Mouse (Mus musculus) gastrocnemius, postnatal 14 days (tissue): ENCODE data around the gene Brdt. TPM values are rescaled to one million over a fixed set of nuclear protein-coding genes. Genes with fewer than 3 reads are reported as not detected.
"Not testable (repeated sequence)": the region's sequence is repeated elsewhere in the genome, so short reads cannot be mapped to it uniquely, and the experiment has no call there.

Source experiments
- DNase-seq: peaks from one replicate; pipeline ENCODE4 v3.0.0; 2021; ENCODE audit warnings: mixed read lengths
- intact Hi-C: fragments of 180-260 bp; cut with DNase I; formaldehyde crosslinking; loops from one replicate; pipeline ENCODE4 v1.15.1; 2025; ENCODE audit warnings: low total_unique reads
- total RNA-seq, 2 experiments: library from RNA; stranded (reverse); gene quantifications; 2 replicates each; pipeline ENCODE4 v1.2.3; 2021

Brdt gene
- total RNA-seq, 2 experiments from 2014 or later = 2.4 TPM

DNA sequence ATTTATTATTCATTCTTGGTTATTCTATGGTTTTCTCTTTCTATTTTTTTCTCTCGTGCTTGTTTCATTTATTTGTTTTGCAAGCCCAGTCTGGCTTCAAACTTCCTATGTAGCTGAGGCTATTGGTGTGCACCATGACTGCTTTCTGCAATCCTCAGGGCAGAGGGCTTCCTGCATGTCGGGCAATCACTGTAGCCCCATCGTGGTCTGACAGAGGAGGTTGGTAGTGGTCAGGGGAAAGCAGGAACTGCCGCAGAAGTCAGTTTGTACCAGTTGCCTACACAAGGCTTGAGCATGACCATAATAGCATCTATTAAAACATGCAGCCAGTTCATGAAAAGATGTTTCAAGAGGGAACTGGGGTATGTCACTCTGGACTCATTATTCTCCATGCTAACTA, 23.5 kb upstream of the Brdt start:
- intact Hi-C loops = no loop called here
- no peak for DNase-seq

DNA sequence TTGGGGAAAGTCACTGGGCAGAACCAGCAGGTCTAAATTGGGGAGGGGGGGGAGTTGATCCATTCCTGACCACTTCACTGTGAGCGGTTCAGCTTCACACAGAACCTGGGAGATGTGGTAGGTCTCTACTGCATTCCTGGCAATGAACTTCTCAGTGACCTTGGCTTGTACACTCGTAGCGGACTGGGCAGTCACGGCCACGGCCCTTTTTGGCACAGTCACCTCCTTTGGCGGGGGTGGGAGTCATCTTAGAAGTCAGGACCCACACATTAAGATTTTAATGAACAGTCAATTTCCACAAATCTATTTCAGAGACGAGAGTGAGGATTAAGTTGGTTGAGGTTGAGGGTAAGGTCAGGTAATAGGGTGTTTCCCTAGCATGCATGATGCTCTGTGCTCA, 13.8 kb upstream of the Brdt start:
- DNase-seq = no peak
- intact Hi-C loops = no loop called here

DNA sequence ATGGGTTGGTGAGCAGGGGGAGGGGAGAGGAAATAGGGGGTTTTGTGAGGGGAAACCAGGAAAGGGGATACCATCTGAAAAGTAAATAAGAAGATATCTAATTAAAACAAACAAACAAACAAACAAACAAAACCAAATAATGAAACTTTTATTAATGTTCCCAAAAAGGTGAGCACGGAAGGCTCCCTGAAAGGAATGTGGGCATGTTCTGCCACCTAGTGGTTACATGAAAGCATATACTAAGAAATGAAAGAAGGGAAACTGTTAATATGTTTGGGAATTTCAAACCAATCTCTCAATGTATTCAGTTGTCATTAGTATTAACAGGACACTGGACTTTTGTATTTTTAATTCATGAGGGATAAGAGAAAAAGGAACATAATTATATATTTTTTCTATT, 10.3 kb upstream of the Brdt start:
- intact Hi-C loops = loop anchor here (5.0 kb wide), 1 partner anchor 463 kb away; no protein-coding TSS in a partner anchor
- DNase-seq = no peak

DNA sequence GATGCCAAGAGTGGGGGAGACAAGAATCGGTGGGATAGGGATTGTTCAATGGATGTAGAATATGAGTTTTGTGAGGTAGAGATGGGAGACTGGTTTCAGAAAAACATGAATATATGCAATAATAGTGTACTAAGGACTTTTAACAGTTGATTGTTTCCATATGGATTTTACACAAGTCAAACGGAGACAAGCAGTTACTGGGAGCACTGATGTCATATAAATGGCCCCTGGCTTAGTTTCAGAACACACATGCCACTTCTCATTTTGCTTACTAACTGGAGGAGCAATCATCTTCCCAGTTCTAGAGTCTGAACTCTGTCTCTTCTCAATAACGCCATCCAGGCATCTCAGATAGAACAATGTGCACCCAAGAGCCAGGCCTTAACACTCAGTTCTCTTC, 9.4 kb downstream of the Brdt start:
- DNase-seq = no peak
- intact Hi-C loops = no loop called here

DNA sequence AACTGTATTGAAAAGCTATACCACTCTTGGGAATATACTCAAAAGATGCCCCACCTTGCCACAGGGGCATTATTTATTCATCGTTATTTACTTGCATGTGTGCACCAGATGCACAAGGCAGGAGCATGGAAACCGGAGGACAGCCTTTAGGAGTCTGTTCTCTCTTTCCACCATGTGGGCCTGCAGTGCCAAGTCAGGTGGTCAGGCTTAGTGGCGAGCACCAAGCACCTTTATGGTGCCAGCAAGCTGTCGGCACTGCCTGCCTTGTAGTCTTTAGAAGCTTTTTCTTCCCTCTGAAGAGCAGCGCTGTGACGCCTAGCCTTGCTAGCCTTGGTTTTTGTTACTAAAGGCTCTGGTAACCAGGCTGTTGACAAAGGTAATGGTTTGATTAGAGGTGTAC, 11.9 kb downstream of the Brdt start:
- intact Hi-C loops = no loop called here
- no peak for DNase-seq

DNA sequence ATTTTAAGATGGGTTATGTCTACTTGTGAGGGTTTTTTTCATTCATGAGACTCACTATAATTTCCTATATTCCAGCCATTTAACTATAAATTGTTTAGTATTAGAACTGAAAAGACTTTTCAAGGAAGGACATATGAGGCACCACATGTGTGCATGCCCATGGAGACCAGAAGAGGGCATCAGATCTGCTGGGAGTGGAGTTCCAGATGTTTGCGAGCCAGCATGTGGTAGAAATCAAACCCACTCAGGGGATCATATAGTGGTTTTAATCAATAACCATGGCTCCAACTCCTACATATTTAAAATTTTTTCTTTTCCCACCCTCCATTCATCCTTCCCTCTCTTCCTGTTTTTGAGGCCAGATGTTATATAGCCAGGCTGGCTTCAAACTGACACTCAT, 15.3 kb downstream of the Brdt start:
- DNase-seq = no peak
- intact Hi-C loops = no loop called here

DNA sequence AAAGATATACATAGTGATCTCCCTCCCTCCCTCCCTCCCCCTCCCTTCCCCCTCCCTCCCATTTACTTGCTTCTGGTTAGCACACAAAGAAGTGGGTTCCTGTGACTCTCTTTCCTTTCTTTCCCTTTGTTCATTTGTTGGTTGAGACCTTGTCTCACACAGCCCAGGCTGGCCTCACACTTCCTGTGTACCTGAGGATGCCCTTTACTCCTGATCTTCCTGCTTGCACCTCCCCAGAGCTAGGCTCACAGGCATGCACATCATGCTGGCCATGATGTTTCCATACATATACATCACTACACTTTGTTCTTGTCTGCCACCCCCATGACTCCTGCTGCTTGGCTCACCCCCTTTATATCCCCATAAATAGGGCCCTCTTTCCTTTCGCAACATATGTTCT, 21.6 kb downstream of the Brdt start:
- intact Hi-C loops = no loop called here
- DNase-seq = no peak

DNA sequence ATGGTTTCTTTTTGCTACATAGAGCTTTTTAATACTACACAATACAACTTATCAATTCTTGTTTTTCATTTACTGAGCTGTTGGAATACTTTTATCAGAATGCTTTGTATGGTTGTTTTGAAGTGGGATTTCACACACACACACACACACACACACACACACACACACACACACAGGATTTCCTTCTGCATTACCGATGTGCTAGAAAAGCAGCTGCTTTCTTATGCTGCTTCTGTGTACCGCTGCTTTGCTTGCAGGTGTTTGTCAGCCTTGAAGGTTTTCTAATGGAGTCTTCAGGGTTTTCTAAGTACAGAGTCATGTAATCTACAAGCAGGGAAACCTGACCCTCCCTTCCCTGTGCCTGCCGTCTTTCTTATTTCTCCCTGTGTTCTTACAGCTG, 23.0 kb downstream of the Brdt start:
- DNase-seq = no peak
- intact Hi-C loops = no loop called here

DNA sequence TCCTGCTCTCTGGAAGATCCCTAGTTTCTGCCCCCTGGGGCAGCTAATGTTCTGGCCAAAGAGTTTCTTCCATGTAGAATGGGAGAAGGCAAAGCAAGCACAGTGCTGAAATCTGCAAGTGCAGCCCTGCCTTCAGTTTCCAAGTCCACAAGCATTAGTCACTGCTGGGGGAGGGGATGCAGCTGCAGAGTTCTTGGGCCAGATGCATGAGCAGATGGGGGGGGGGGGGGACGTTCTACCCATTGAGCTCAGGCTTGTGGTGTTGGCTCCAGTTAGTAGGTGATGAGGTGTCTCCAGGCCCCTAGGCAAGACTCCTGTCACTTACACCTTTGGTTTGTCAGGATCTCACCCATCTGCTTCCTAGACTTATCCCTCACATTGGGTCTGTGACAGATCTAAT, 24.8 kb downstream of the Brdt start:
- DNase-seq = peak; percentile 58
- intact Hi-C loops = no loop called here

DNA sequence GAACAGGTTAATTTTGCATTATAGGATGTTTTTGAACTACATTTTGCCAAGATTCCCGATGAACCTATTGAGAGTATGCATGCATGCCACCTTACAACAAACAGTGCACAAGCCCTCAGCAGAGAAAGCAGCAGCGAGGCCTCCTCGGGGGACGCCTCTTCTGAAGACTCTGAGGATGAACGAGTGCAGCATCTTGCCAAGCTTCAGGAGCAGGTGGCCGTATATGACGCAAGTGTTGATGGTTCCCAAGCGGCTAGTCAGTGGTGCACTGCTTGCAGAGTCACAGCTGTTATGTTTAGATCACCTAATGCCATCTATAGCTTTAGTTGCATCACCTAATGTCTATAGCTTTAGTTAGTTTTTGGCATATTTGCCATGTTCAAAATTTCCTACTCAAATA, 26.8 kb downstream of the Brdt start:
- DNase-seq = no peak
- intact Hi-C loops = no loop called here

DNA sequence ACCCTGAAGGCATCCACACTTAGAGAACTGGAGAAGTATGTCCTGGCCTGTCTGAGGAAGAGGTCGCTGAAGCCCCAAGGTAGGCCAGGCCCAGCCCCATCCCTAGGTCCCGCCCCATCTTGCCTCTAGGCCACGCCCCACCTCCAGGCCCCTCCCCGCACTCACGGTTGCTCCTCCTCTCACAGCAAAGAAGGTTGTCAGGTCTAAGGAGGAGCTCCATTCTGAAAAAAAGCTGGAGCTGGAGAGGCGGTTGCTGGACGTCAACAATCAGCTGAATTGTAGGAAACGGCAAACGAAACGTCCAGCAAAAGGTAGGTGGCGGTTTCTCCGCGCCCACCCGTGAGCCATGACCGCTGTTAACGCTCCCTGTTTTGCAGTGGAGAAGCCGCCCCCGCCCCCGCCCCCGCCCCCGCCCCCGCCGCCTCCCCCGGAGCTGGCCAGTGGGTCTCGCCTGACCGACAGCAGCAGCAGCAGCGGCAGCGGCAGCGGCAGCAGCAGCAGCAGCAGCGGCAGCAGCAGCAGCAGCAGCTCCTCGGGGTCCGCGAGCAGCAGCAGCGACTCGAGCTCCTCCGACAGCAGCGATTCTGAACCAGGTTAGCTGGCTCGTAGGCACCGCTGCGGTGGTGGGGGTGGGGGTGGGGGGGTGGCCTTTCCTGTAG, 28.6 kb downstream of the Brdt start:
- DNase-seq = peak; percentile 90

DNA sequence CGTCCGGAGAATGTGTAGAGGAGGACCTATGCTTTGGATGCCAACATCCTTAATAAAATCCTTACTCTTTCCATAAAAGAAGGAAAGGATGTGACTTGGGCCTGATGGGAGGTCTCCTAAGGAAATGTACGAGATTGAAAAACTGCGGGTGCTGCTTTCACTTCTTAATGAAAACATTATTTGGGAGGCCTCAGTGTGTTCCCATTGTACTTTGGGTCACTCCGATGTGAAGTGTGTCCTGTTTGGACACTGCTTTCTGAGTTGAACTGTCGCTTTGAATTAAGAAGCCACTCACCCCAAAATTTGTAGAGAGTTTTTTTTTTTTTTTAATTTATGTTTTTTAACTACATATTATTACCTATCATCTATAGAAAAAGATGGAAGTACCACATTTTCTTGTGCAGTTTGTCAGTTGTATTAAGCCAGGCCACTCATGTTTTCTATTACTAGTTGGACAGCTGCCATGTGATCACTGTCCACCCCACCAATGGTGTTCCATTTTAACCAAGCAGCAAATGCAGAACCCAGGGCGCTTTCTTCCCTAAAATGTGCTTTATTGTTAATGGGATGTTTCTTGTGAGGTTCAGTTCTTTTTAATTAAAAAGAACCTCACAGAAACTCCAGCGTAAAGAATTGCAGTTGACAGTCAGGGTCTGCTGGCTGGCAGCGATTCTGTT, 29.2 kb downstream of the Brdt start:
- intact Hi-C loops = no loop called here
- DNase-seq = no peak

More for the DNA sequence above, 28.6 kb downstream of the Brdt start:
- intact Hi-C loops = no loop called here

DNA sequence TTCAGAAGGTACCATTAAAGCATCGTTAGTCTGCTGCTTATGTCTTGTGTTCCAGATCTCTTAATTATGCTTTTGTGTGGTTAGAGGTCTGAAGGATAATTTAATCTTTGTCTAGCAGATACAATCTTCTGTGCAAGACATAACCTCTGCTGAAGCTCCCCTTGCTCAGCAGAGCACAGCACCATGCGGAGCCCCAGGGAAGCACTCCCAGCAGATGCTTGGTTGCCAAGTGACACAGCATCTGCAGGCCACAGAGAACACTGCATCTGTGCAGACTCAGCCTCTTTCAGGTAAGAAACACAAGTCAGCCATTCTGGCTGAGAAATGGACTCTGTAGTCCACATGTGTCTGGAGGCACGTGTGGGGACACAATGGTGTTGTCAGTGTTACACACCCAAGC, 39.1 kb downstream of the Brdt start:
- intact Hi-C loops = no loop called here
- no peak for DNase-seq

DNA sequence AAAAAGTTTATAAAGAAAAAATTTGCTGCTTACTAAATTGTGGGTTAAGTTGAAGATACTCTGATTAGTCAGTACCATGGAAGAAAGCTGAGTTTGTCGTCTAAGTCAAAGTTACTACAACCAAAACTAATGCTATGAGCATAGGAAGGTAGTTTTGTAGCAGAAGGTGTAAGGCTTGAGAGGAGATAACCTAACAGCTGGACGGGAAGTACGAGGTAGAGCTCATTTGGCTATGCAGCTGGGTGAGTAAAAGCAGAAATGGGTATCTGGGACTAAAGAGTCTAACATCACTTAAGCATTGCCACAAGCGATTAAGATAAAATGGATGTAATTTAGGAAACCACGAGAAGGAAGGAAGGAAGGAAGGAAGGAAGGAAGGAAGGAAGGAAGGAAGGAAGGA, 40.4 kb downstream of the Brdt start:
- DNase-seq = no peak
- intact Hi-C loops = no loop called here

DNA sequence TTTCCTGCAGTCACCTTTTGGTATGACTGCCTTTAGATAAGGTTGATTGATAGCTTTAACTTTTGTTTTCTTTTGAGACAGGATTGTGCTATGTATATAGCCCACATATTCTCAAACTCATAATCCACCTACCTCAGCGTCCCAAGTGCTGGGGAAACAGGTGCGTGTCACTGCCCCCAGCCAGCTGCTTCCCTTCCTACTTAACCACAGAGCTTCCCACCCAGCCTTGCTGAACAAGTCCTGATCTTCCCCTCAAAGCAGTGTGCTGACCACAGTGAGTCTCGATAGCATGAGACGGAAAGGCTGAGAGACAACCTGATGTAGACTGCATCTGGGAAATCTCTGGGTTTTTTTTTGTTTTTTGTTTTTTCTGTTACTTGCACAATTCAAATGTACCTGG, 42.3 kb downstream of the Brdt start:
- intact Hi-C loops = no loop called here
- no peak for DNase-seq

DNA sequence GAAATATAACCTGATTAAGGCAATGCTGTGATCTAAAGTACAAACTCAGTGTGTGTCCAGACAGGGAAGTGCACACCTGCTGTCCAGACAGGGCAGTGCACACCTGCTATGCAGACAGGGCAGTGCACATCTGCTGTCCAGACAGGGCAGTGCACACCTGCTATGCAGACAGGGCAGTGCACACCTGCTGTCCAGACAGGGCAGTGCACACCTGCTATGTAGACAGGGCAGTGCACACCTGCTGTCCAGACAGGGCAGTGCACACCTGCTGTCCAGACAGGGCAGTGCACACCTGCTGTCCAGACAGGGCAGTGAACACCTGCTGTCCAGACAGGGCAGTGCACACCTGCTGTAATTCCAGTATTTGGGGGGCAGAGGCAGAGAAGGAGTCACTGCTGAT, 55.5 kb downstream of the Brdt start:
- intact Hi-C loops, DNase-seq: not testable (repeated sequence)

DNA sequence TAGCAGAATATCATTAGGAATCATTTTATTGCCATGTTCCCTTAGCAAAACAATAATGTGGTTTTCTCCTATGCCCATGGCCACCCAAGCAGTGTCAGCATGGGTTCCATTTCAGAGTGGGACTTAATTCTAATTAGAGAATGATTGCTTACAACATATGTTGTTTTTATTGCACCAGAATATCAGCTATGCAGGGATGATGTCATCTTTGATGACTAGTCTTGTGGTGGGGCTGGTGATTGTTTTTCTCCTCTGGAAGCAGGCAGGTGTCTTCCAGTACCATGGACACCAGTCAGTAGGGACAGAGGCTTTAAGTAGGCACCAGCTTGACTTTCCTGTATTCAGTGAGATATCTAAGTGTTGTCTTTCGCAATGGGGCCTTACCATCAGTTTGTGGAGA, 56.8 kb downstream of the Brdt start:
- DNase-seq = no peak
- intact Hi-C loops = no loop called here

DNA sequence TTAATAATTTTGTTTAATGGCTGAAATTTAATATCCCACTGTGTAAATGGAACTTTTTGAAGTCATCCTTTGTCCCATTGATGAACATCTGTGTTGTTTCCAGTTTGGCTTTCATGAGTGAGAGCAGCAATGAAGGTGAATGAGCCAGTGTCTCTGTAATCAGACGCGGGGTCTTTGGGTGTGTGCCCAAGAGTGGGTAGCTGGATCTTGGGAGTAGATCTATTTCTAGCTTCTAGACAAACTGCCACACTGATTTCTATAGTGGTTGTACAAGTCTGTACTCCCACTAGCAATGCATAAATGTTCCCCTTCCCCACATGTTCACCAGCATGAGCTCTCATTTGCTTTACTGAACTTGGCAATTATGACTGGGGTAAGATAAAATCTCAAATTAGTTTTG, 58.4 kb downstream of the Brdt start:
- no peak for DNase-seq
- intact Hi-C loops = no loop called here

DNA sequence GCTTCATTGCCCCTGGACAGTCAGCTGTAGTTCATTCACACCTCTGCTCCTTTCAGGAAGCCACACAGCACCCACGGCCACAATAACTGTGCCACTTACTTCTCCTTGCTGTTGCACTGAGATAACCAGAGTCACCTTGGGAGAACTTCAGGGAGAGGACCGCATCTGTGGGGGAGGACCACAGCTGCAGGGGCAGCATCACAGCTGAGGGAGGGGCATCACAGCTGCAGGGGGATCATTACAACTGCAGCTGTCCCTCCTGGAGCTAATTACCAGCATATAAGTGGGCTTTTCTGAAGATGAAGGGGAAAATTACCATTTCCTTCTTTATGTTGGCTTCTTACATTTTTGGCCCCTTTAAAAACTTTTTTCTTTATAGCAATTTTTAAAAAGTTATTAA, 63.5 kb downstream of the Brdt start:
- intact Hi-C loops = no loop called here
- DNase-seq = no peak

DNA sequence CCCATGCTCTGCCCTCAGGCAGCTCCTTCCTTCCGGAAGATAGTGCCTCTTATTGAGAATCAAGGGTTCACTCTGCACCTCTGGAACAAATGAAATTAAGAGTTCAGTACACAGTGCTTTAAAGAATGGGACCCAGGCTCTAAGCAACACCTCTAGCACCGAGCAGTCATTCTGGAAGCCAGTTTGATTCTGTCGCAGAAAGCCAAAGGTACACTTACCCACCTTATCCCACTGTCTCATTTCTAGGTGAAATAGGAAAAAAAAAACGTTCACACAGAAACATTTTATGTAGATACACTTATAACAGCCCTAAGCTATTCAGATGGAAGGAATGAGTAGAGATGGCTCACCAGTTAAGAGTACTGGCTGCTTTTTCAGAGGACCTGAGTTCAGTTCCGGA, 71.5 kb downstream of the Brdt start, which contains the start of gene Ephx4:
Ephx4 (plus strand) TSS at position 301 of the 400 bp plus-strand sequence.
- no peak for DNase-seq
- intact Hi-C loops = no loop called here
